Mouse (Mus musculus) stomach, postnatal 0 days (tissue): ENCODE measurements at regions not wholly inside any gene's neighbourhood (a gene's known extent, or its start where the extent isn't known, plus 50 kb on each side); places are given as distances from the start of the nearest gene placed in this dataset.

Source experiments
- ATAC-seq: fragments of 200-750 bp; cut with Nextera tagmentation; 2 replicates; pipeline ENCODE4 v1.8.0; 2017; ENCODE audit not compliant: low FRiP score, low TSS enrichment
- DNase-seq: peaks from one replicate; pipeline ENCODE4 v3.0.0-alpha.2; 2016; ENCODE audit warnings: low spot score
- H3K27ac ChIP-seq: fragments of 300-500 bp; sonication (generic); replicated peaks from 2 replicates; pipeline ENCODE4 v1.5.1; 2014; ENCODE audit warnings: mild to moderate bottlenecking, control low read depth
- H3K27me3 ChIP-seq: fragments of 300-500 bp; sonication (generic); 2 replicates; pipeline ENCODE4 v1.6.1; 2014; ENCODE audit warnings: low read length; ENCODE audit not compliant: control insufficient read depth, insufficient read depth
- H3K36me3 ChIP-seq: fragments of 300-500 bp; sonication (generic); 2 replicates; pipeline ENCODE4 v1.6.1; 2014; ENCODE audit warnings: low read length, mixed read lengths; ENCODE audit not compliant: control insufficient read depth, insufficient read depth
- H3K4me1 ChIP-seq: fragments of 300-500 bp; sonication (generic); replicated peaks from 2 replicates; pipeline ENCODE4 v1.6.1; 2014; ENCODE audit warnings: antibody characterized with exemption; ENCODE audit not compliant: control insufficient read depth, insufficient read depth
- H3K4me2 ChIP-seq: fragments of 300-500 bp; sonication (generic); replicated peaks from 2 replicates; pipeline ENCODE4 v1.6.1; 2014; ENCODE audit warnings: low read depth, mild to moderate bottlenecking, control low read depth, moderate library complexity
- H3K4me3 ChIP-seq: fragments of 300-500 bp; sonication (generic); 2 replicates; pipeline ENCODE4 v1.5.1; 2014; ENCODE audit warnings: low read depth, low read length, control low read depth
- H3K9ac ChIP-seq: fragments of 300-500 bp; sonication (generic); 2 replicates; pipeline ENCODE4 v1.6.1; 2014; ENCODE audit warnings: mild to moderate bottlenecking, low read length, control low read depth, mixed read lengths
- H3K9me3 ChIP-seq: fragments of 300-500 bp; sonication (generic); 2 replicates; pipeline ENCODE4 v1.6.1; 2016; ENCODE audit warnings: low read length; ENCODE audit not compliant: control insufficient read depth
- CTCF ChIP-seq: IDR thresholded peaks from 2 replicates; pipeline ENCODE4 v1.5.1; 2016; ENCODE audit warnings: antibody characterized with exemption, low read depth, mild to moderate bottlenecking, moderate library complexity
- EP300 ChIP-seq: optimal IDR thresholded peaks from 2 replicates; pipeline ENCODE3; 2016; ENCODE audit warnings: antibody characterized with exemption
- WGBS: fragments of 180-500 bp; shearing (Covaris S2); extraction: QIAGEN DNeasy Blood & Tissue Kit; methylation state at CpG from one replicate; pipeline ENCODE4 v1.1.7; 2014; 5-methylcytosine and 5-hydroxymethylcytosine counted together

GRCm38 (mm10) chr3:131698070-131698750 lies 133.6 kb downstream of the Papss1 start:
- no peak overlapping the region for H3K27ac ChIP-seq
- TF ChIP-seq EP300 (no peak), CTCF (no peak)
- no peak overlapping the region for H3K9ac ChIP-seq
- no peaks in the 10 kb centered on the region for H3K9me3 ChIP-seq
- H3K27me3 ChIP-seq, result no peaks in the 10 kb centered on the region
- no peaks in the 10 kb centered on the region for H3K36me3 ChIP-seq
- no peak overlapping the region for H3K4me2 ChIP-seq
- no peaks in the 10 kb centered on the region for H3K4me1 ChIP-seq
- ATAC-seq (no peak), DNase-seq (no peak)
- WGBS, result 79% methylated on average over 3 of the region's 3 CpGs
- H3K4me3 ChIP-seq, result no peak overlapping the region

GRCm38 (mm10) chr3:131703134-131703533 lies 138.6 kb downstream of the Papss1 start:
- no peak overlapping the region for H3K9ac ChIP-seq
- H3K27ac ChIP-seq, result no peak overlapping the region
- H3K36me3 ChIP-seq, result no peaks in the 10 kb centered on the region
- no peak for TF ChIP-seq EP300
- TF ChIP-seq CTCF, result peak; percentile 71
- no peak overlapping the region for H3K4me2 ChIP-seq
- no peaks in the 10 kb centered on the region for H3K9me3 ChIP-seq
- no peaks in the 10 kb centered on the region for H3K4me1 ChIP-seq
- no peak overlapping the region for H3K4me3 ChIP-seq
- ATAC-seq, result no peak
- no peak for DNase-seq
- H3K27me3 ChIP-seq, result no peaks in the 10 kb centered on the region

- WGBS, result 77% methylated on average over 8 of the region's 8 CpGs
- ATAC-seq (no peak), DNase-seq (no peak)
- H3K4me1 ChIP-seq, result no peaks in the 10 kb centered on the region
- TF ChIP-seq CTCF (no peak), EP300 (no peak)
- no peaks in the 10 kb centered on the region for H3K27me3 ChIP-seq
- no peaks in the 10 kb centered on the region for H3K36me3 ChIP-seq
- H3K9ac ChIP-seq, result no peak overlapping the region
- H3K27ac ChIP-seq, result no peak overlapping the region
- no peak overlapping the region for H3K4me3 ChIP-seq
- no peak overlapping the region for H3K4me2 ChIP-seq
- H3K9me3 ChIP-seq, result no peaks in the 10 kb centered on the region
Observed at GRCm38 (mm10) chr3:131713532-131713931, 149.0 kb downstream of the Papss1 start.

- no peak overlapping the region for H3K4me3 ChIP-seq
- DNase-seq (no peak), ATAC-seq (no peak)
- WGBS, result 75% methylated on average over 8 of the region's 8 CpGs
- no peaks in the 10 kb centered on the region for H3K27me3 ChIP-seq
- no peaks in the 10 kb centered on the region for H3K4me1 ChIP-seq
- H3K4me2 ChIP-seq, result no peak overlapping the region
- TF ChIP-seq CTCF, result no peak
- no peak for TF ChIP-seq EP300
- no peaks in the 10 kb centered on the region for H3K9me3 ChIP-seq
- H3K36me3 ChIP-seq, result no peaks in the 10 kb centered on the region
- H3K9ac ChIP-seq, result no peak overlapping the region
- H3K27ac ChIP-seq, result no peak overlapping the region
Observed at GRCm38 (mm10) chr3:131718761-131719160, 154.2 kb downstream of the Papss1 start.

GRCm38 (mm10) chr3:131728618-131729017 lies 164.1 kb downstream of the Papss1 start:
- Histone ChIP-seq H3K27me3 (no peaks in the 10 kb centered on the region), H3K4me3 (no peak overlapping the region), H3K27ac (no peak overlapping the region), H3K9me3 (no peaks in the 10 kb centered on the region), H3K9ac (no peak overlapping the region), H3K4me1 (no peaks in the 10 kb centered on the region), H3K4me2 (no peak overlapping the region), H3K36me3 (no peaks in the 10 kb centered on the region)
- DNase-seq, result no peak
- TF ChIP-seq CTCF, result no peak
- no peak for TF ChIP-seq EP300
- no peak for ATAC-seq
- WGBS, result 84% methylated on average over 3 of the region's 3 CpGs

- 64% methylated on average over 6 of the region's 6 CpGs for WGBS
- Histone ChIP-seq H3K9me3 (no peaks in the 10 kb centered on the region), H3K4me3 (no peak overlapping the region), H3K4me2 (no peak overlapping the region), H3K36me3 (no peaks in the 10 kb centered on the region), H3K27ac (no peak overlapping the region), H3K9ac (no peak overlapping the region), H3K27me3 (no peaks in the 10 kb centered on the region), H3K4me1 (no peaks in the 10 kb centered on the region)
- no peak for TF ChIP-seq CTCF
- TF ChIP-seq EP300, result no peak
- no peak for DNase-seq
- ATAC-seq, result no peak
Observed at GRCm38 (mm10) chr3:131734226-131734625, 169.7 kb downstream of the Papss1 start.
